In the genomic region with DNA sequence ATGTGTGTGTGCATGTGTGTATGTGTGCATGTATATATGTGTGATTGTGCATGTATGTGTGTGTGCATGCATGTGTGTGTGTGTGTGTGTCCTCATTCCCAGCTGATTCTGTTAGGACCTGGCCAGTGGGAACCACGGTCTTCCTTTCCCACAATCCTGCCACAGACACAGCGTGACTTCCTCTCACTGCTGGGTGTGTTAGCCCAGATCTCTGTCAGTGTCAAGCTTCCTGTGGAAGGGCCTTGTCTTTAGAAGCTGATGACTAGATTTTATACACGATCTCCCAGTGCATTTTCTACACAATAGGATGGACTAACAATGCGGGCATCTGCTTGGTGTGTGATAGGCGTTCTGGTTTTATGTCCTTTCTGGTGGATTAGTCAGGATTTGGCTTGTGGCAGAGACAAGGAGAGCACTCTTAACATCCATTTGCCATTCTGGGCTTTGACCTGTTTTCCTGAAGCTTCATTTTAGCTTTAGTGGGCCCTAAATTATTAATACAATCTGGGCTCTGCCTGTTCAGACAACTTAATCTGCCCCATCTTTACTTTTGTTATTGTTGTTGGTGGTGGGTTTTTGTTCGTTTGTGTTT, we compare ENCODE assay signal across 17 mouse cellular contexts.
DNase-seq lines count a peak whose midpoint lies in the region; ATAC-seq lines count a peak whose summit lies in the region.
"Had no signal": no experiment of that assay in that cellular context is flagged by ENCODE, and none has a peak within 500 bp of the region (broad histone marks: within the 10 kb centered on the region; RNA-seq: fewer than 3 reads in every experiment).

No protein-coding gene starts in this region.

- no peaks in the 10 kb centered on the region for H3K27me3 ChIP-seq in hindbrain, embryonic 12.5 days
- H3K27me3 ChIP-seq in midbrain, embryonic 16.5 days (ENCODE audit: control insufficient read depth, insufficient read depth, low read depth, low read length) = no peaks in the 10 kb centered on the region
- H3K27me3 ChIP-seq: embryonic facial prominence, embryonic 13.5 days; limb, embryonic 12.5 days had no signal

- no peak overlapping the region for H3K4me2 ChIP-seq in hindbrain, embryonic 12.5 days (replicated peaks)
- H3K4me2 ChIP-seq in midbrain, embryonic 16.5 days (ENCODE audit: low read length) = peak overlapping the region; percentile 36; the same call in 1 of the 2 replicates
- H3K4me2 ChIP-seq: limb, embryonic 12.5 days; lung, embryonic 14.5 days had no signal

- no peak for ATAC-seq in hindbrain, embryonic 12.5 days (ENCODE audit: low FRiP score)
- ATAC-seq in midbrain, embryonic 16.5 days = 0 out of 2 replicates have a peak, but pooled peaks have one; percentile 26

- peak overlapping the region; percentile 82 for H3K27ac ChIP-seq in hindbrain, embryonic 12.5 days
- peak overlapping the region; percentile 70 for H3K27ac ChIP-seq in midbrain, embryonic 16.5 days (ENCODE audit: low read length)
- H3K27ac ChIP-seq: embryonic facial prominence, embryonic 13.5 days; limb, embryonic 12.5 days had no signal

- H3K4me1 ChIP-seq in hindbrain, embryonic 12.5 days = peaks cover 46% of the 10 kb centered on the region
- peaks cover 39% of the 10 kb centered on the region for H3K4me1 ChIP-seq in midbrain, embryonic 16.5 days (ENCODE audit: control insufficient read depth, insufficient read depth, low read length)

- H3K4me3 ChIP-seq in hindbrain, embryonic 12.5 days = no peak overlapping the region
- no peak overlapping the region for H3K4me3 ChIP-seq in midbrain, embryonic 16.5 days (ENCODE audit: low read depth, low read length)
- H3K4me3 ChIP-seq: embryonic facial prominence, embryonic 13.5 days; limb, embryonic 12.5 days had no signal

- 54% methylated on average over 6 of the region's 6 CpGs for WGBS in hindbrain, embryonic 12.5 days
- WGBS in midbrain, embryonic 16.5 days = 17% methylated on average over 6 of the region's 6 CpGs

- peak; percentile 19 for DNase-seq in embryo, embryonic 10.5 days (ENCODE audit: low spot score)
- no peak for DNase-seq in embryo, embryonic 11 days
- peak; percentile 77 for DNase-seq in brain, adult 2 months (ENCODE audit: low read depth, low spot score)
- DNase-seq in right cerebral cortex, postnatal 10 days (ENCODE audit: low spot score in 2 of 2) = no peak
- no peak for DNase-seq in frontal cortex, postnatal 10 days (ENCODE audit: low spot score in 2 of 2)
- no peak for DNase-seq in adrenal gland, postnatal 14 days
- DNase-seq: B cell, adult 2 months; heart, postnatal 36 days; layer of hippocampus, postnatal 36 days; lung, embryonic 14.5 days; right cerebral cortex, adult 18-20 months; thymus, postnatal 25 days had no signal

- no peak overlapping the region for H3K9ac ChIP-seq in hindbrain, embryonic 12.5 days
- peak overlapping the region; percentile 27; the same call in 1 of the 2 replicates for H3K9ac ChIP-seq in midbrain, embryonic 16.5 days (ENCODE audit: low read depth, low read length)
- H3K9ac ChIP-seq: embryonic facial prominence, embryonic 13.5 days; limb, embryonic 12.5 days; lung, embryonic 14.5 days had no signal

- no peaks in the 10 kb centered on the region for H3K9me3 ChIP-seq in hindbrain, embryonic 12.5 days (replicated peaks)
- H3K9me3 ChIP-seq in midbrain, embryonic 16.5 days (replicated peaks; ENCODE audit: control insufficient read depth, low read length, poor library complexity, severe bottlenecking) = no peaks in the 10 kb centered on the region
- H3K9me3 ChIP-seq: embryonic facial prominence, embryonic 13.5 days; limb, embryonic 12.5 days had no signal

- H3K36me3 ChIP-seq in hindbrain, embryonic 12.5 days = no peaks in the 10 kb centered on the region
- H3K36me3 ChIP-seq in midbrain, embryonic 16.5 days (ENCODE audit: control insufficient read depth, insufficient read depth, low read length) = no peaks in the 10 kb centered on the region
- H3K36me3 ChIP-seq: embryonic facial prominence, embryonic 13.5 days; G1E; limb, embryonic 12.5 days had no signal

Comparison
In these comparisons a context has a peak if more than half of its experiments do, and no peak if none do; other contexts are left out.
1. DNase-seq: peak in embryo, embryonic 10.5 days (single experiment) and brain, adult 2 months (single experiment); none in embryo, embryonic 11 days (single experiment), right cerebral cortex, postnatal 10 days (0 of 2), frontal cortex, postnatal 10 days (0 of 2) and adrenal gland, postnatal 14 days (single experiment).